Mouse (Mus musculus): ENCODE data around the gene Camk1d.

DNA sequence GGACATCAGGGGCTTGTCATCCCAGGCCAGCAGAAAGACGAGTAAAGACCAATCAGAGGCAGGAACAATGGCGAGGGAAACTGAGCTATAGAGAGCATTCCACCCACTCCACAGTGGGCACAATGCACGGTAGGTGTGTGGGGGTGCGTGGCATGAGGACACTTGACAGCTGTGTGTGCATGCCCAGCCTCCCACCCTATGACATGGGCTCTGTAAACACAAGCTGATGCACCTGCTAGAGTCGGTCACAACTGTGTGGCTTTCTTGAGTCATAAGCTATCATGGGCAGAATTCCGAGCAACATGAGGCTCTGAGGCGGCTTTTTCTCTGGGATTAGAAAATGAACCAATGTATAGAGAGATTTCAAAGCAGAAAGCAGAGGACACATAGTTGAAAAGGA, 333.3 kb downstream of the Camk1d start:
- TF ChIP-seq MAX (IDR thresholded peaks at IDR 0.05) (no peak), CTCF (IDR thresholded peaks at IDR 0.05; ENCODE audit: control insufficient read depth, insufficient read depth, insufficient read length) (no peak), USF1 (IDR thresholded peaks at IDR 0.05; ENCODE audit: low read depth) (no peak), MYOG (IDR thresholded peaks at IDR 0.05; ENCODE audit: control insufficient read depth, extremely low read depth, insufficient read length) (no peak), CEBPB (IDR thresholded peaks at IDR 0.05; ENCODE audit: low read depth) (no peak)
